Mouse (Mus musculus) limb, embryonic 13.5 days (tissue): ENCODE measurements around the gene Med23. TPM values are rescaled to one million over a fixed set of nuclear protein-coding genes. Genes with fewer than 3 reads are reported as not detected.

Source experiments
- ATAC-seq: fragments of 200-750 bp; cut with Nextera tagmentation; 2 replicates; pipeline ENCODE4 v1.8.0; 2017; ENCODE audit warnings: low read depth, moderate number of reproducible peaks, moderate TSS enrichment; ENCODE audit not compliant: low FRiP score
- H3K27ac ChIP-seq: fragments of 300-500 bp; sonication (generic); 2 replicates; pipeline ENCODE4 v1.5.1; 2015; ENCODE audit warnings: inconsistent platforms, mild to moderate bottlenecking, moderate library complexity
- H3K27me3 ChIP-seq: fragments of 300-500 bp; sonication (generic); 2 replicates; pipeline ENCODE4 v1.6.1; 2015; ENCODE audit warnings: mild to moderate bottlenecking, inconsistent platforms
- H3K36me3 ChIP-seq: fragments of 300-500 bp; sonication (generic); 2 replicates; pipeline ENCODE4 v1.6.1; 2015; ENCODE audit warnings: inconsistent platforms, mild to moderate bottlenecking, moderate library complexity
- H3K4me1 ChIP-seq: fragments of 300-500 bp; sonication (generic); 2 replicates; pipeline ENCODE4 v1.6.1; 2015; ENCODE audit warnings: inconsistent platforms
- H3K4me2 ChIP-seq: fragments of 300-500 bp; sonication (generic); replicated peaks from 2 replicates; pipeline ENCODE4 v1.6.1; 2015; ENCODE audit warnings: inconsistent platforms, mild to moderate bottlenecking, moderate library complexity
- H3K4me3 ChIP-seq: fragments of 300-500 bp; sonication (generic); 2 replicates; pipeline ENCODE4 v1.5.1; 2015; ENCODE audit warnings: moderate library complexity, mild to moderate bottlenecking, inconsistent platforms
- H3K9ac ChIP-seq: fragments of 300-500 bp; sonication (generic); 2 replicates; pipeline ENCODE4 v1.6.1; 2015; ENCODE audit warnings: mild to moderate bottlenecking, inconsistent platforms
- H3K9me3 ChIP-seq: fragments of 300-500 bp; sonication (generic); 2 replicates; pipeline ENCODE4 v1.6.1; 2016; ENCODE audit warnings: inconsistent platforms
- WGBS: fragments of 180-500 bp; shearing (Covaris S2); methylation state at CpG from one replicate; pipeline ENCODE4 v1.1.7; 2015; 5-methylcytosine and 5-hydroxymethylcytosine counted together
- polyA plus RNA-seq: library from polyadenylated mRNA; unstranded; fragments of >200 nt; fragmentation: Nextera tagmentation; extraction: Ambion mirVana; gene quantifications from 2 replicates; pipeline ENCODE4 v1.2.1, GENCODE M21; 2015

Med23 gene
- polyA plus RNA-seq, 1 experiment from 2014 or later, result 29.0 TPM

DNA sequence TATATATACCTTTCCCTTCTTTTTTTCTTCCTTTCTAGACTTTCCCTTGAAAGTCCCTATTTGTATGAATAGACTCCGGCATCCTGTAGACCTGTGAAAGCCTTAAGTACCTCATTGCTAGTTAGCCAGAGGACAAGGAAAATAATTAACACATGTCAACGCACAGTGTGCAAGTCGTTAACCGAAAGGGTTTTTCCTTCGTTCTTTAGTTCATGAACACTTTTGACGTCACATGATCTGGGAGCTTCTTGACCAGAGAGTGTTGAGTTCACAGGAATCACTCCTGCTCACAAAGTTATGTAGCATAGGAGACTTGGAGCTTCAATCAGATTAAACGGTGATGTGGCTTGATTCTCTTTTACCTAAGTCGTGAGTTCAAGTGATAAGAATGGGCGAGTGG is 37.5 kb upstream of the Med23 start:
- Histone ChIP-seq H3K4me1 (peaks cover 23% of the 10 kb centered on the region), H3K9me3 (no peaks in the 10 kb centered on the region), H3K4me2 (no peak overlapping the region), H3K4me3 (no peak overlapping the region), H3K36me3 (no peaks in the 10 kb centered on the region), H3K27me3 (no peaks in the 10 kb centered on the region), H3K27ac (no peak overlapping the region), H3K9ac (no peak overlapping the region)
- no peak for ATAC-seq
- 64% methylated on average over 9 of the region's 9 CpGs for WGBS

DNA sequence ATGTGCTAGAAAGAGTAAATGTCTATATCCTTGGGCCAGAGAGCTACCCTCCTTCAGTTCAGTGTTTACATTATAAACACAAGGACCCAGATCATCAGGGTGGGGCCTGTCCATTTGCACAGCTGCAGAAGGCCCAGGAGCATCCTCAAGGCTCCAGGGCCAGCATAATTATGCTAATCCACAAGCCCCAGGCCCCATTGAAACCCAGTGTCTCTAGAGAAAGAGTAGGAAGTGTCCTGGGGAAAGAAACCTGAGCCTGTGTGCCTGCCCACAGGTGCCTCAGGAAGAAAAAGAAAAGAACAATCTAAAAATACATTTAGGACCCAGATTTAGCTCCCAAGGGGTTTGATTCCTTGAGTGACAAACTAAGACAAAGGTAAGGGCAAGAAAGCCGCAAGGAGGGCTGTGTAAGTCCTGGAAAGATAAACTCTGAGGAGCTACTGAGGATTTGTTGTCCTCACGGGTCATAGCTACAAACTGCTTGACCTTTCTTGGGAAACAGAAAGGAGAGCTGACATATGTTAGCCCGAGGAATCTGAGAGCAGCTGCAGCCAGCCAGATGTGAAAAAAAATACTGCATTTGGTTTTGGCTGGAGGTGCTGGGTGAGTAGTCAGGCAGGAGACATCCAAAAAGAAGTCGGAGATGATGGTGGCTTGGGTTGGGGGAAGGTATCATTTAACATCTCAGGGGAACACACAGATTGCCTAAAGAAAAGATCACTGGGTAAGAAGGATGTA is 35.0 kb upstream of the Med23 start:
- no peak for ATAC-seq
- H3K27me3 ChIP-seq, result no peaks in the 10 kb centered on the region
- H3K4me3 ChIP-seq, result peak overlapping the region; percentile 26
- no peaks in the 10 kb centered on the region for H3K9me3 ChIP-seq
- 17% methylated on average over 4 of the region's 4 CpGs for whole genome bisulfite sequencing
- no peaks in the 10 kb centered on the region for H3K36me3 ChIP-seq
- H3K27ac ChIP-seq, result peak overlapping the region; percentile 33; the same call in 1 of the 2 replicates
- peak overlapping the region; percentile 59 for H3K4me2 ChIP-seq
- peak overlapping the region; percentile 39 for H3K9ac ChIP-seq
- H3K4me1 ChIP-seq, result peaks cover 23% of the 10 kb centered on the region

DNA sequence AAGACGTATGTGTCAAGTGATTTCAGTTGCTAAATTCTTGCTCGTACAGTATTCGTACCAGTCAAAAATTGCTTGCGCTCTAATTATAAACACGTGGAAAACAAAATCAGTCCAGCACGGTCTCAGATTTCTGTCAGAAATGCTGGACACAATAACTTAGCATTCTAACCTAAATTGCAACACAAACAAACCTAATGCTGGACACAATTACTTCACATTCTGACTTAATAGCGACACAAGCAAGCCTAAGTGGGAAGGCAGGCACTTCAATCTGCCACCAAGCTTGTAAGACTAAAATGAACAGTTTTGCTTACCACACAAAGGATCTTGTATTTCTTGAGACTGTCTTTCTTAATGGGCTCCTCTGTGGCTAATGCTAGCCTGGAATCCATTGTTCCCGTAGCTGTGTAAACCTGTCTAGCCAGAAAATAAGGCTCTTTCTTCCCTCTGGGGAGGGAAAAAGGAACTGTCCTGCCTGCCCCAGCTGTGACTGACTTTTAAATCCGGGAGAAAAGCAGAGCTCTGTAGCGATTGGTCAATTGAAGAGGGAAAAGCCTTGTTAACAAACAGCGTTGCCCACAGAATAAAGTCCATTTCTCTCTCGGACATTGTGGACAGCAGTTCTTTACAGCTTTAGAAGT is 34.0 kb upstream of the Med23 start:
- Histone ChIP-seq H3K4me1 (peaks cover 23% of the 10 kb centered on the region), H3K27ac (peak overlapping the region; percentile 16; the same call in 1 of the 2 replicates), H3K9me3 (no peaks in the 10 kb centered on the region), H3K4me3 (peak overlapping the region; percentile 26), H3K36me3 (no peaks in the 10 kb centered on the region), H3K9ac (peak overlapping the region; percentile 52; the same call in 1 of the 2 replicates), H3K27me3 (no peaks in the 10 kb centered on the region), H3K4me2 (peak overlapping the region; percentile 59)
- peak; percentile 44; the same call in 1 of the 2 replicates for ATAC-seq
- 11% methylated on average over 12 of the region's 12 CpGs for WGBS

DNA sequence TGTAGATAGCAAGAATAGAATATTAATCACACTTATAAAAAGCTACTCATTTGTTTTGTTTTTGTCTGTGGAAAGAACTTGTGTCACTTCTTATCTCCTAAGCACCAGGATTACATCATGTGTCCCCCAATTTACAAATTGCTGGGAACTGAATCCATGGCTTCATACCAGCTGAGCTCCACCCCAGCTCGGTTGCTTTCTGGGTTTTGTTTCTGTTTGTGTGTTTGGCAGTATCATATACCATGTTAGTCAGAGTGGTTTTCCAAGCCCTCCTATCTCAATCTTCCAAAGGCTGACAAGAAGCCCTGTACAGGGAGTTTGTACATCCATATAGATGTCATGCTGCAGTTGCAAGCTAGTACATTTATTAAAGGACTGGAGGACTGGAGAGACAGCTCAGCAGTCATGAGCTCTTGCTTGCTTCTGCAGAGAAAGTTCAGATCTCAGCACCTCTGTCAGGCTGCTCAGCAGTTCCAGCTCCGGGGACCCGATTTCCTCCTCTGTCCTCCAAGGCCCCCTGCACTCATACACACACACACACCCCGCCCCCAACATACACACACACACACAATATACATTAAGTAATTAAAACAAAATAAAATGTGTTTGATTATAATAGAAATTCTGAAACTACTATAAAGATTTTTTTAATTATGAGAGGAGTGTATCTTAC is 33.3 kb upstream of the Med23 start:
- Histone ChIP-seq H3K27me3 (no peaks in the 10 kb centered on the region), H3K4me1 (peaks cover 23% of the 10 kb centered on the region), H3K27ac (no peak overlapping the region), H3K9ac (no peak overlapping the region), H3K4me3 (0 out of 2 replicates have a peak overlapping the region, but pooled peaks have one; percentile 26), H3K9me3 (no peaks in the 10 kb centered on the region), H3K4me2 (peak overlapping the region; percentile 59; the same call in 1 of the 2 replicates), H3K36me3 (no peaks in the 10 kb centered on the region)
- ATAC-seq, result no peak
- 64% methylated on average over 4 of the region's 4 CpGs for WGBS

DNA sequence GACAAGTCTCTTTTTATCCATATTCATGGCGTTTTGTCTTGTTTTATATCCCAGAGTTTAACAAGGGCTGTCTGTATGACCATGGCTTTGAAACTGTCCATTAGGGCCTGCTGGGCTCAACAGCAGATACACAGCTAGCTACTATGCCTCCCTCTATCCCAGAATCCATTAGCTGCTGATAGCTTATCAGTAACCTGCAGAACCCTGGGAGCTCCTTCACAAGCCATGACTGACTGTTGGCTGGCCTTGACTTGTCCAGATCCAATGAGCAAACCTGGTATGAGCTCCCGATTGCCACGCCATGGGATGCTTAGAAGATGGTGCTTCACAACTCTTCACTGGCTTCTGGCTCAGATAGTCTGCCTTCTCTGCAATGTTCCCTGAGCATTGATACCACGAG is 29.0 kb upstream of the Med23 start:
- no peaks in the 10 kb centered on the region for H3K9me3 ChIP-seq
- H3K4me2 ChIP-seq, result no peak overlapping the region
- no peaks in the 10 kb centered on the region for H3K36me3 ChIP-seq
- 93% methylated on average over 4 of the region's 4 CpGs for WGBS
- no peak overlapping the region for H3K9ac ChIP-seq
- H3K4me3 ChIP-seq, result no peak overlapping the region
- H3K27me3 ChIP-seq, result no peaks in the 10 kb centered on the region
- H3K27ac ChIP-seq, result no peak overlapping the region
- peaks cover 9% of the 10 kb centered on the region for H3K4me1 ChIP-seq
- ATAC-seq, result no peak

DNA sequence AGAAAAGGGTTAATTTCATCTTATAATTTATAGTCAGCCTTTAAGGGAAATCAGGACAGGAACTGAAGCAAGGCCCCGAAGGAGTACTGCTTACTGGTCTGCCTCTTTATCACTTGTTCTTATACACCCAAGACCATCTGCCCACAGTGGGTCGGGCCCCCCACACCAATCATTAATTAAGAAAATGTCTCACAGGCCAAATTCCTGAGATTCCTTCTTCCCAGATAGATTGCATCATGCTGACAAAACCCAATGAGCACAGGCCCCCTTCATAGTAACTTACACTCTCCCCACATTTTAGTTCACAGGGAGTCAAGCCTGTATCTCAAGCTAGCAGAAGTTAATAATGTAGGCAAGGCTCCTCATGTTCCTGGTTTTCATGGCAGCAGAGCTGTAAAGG is 27.8 kb upstream of the Med23 start:
- Histone ChIP-seq H3K36me3 (no peaks in the 10 kb centered on the region), H3K4me2 (no peak overlapping the region), H3K4me3 (no peak overlapping the region), H3K4me1 (no peaks in the 10 kb centered on the region), H3K27ac (no peak overlapping the region), H3K9ac (no peak overlapping the region), H3K9me3 (no peaks in the 10 kb centered on the region), H3K27me3 (no peaks in the 10 kb centered on the region)
- no peak for ATAC-seq
- WGBS, result 21% methylated on average over 2 of the region's 2 CpGs

DNA sequence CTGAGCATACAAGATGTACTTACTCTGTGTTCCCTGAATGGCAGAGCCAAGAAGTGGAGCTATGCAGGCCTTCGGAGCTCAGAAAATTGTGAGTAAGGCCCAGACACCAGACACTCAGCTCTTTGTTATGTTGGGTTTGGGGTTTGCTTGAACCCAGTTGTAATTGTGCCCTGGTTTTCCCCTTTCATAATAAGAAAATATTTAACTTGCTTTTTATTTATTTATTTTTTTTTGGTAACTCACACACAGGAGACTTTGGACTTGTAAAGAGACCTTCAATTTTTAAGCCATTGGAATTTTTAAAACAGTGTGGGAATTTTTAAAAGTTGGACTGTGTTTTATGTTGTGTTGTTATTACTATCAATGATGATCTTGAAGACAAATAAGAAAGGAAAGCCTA is 27.1 kb upstream of the Med23 start, which contains the start of gene Enpp3:
Enpp3 (minus strand) TSS at position 148 of the 400 bp plus-strand sequence.
- no peak for ATAC-seq
- Histone ChIP-seq H3K4me1 (no peaks in the 10 kb centered on the region), H3K4me2 (no peak within 1 kb of the TSS), H3K9me3 (no peaks in the 10 kb centered on the region), H3K27ac (no peak within 1 kb of the TSS), H3K9ac (no peak within 1 kb of the TSS), H3K27me3 (no peaks in the 10 kb centered on the region), H3K36me3 (no peaks in the 10 kb centered on the region), H3K4me3 (no peak within 1 kb of the TSS)
- 86% methylated on average over 1 of the region's 1 CpGs for WGBS

DNA sequence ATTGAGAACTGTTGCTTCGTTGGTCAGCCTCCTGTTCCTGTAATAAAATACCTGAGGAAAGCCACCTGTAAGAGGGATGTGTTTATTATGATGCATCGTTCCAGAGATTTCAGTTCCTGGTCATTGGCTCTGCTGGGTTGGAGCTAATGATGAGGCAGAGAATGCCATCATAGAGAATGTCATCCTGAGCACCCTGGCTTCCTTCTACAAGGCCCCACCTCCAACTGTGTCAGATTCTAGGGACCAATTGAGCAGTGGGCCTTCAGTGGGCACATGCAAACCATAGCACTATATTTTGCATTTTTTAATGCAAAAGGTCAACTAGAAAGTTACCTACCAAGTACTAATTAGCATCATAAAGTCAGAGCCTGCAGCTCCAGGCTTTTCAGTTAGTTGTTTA is 6.6 kb upstream of the Med23 start:
- Histone ChIP-seq H3K9me3 (no peaks in the 10 kb centered on the region), H3K9ac (no peak overlapping the region), H3K36me3 (no peaks in the 10 kb centered on the region), H3K27ac (no peak overlapping the region), H3K4me1 (no peaks in the 10 kb centered on the region), H3K4me2 (no peak overlapping the region), H3K4me3 (no peak overlapping the region), H3K27me3 (no peaks in the 10 kb centered on the region)
- WGBS, result 69% methylated on average over 2 of the region's 2 CpGs
- ATAC-seq, result no peak

DNA sequence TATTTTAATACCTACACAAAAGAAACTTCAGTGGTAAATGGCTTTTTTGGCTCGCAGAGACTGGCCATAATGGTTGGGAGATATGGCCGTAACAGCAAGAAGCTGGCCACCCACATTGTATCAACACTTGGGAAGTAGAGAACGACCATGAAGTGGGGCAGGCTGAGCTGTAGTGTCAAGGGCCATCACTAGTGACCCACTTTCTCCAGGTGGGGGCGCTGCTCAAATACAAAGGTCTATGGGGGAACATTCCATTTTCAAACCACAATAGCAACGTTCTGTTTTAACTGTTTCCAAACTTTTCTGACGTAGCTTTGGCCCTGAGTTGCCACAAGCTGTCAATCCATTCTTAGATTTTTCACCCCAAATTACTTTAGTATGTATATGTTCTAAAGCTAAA is 5.4 kb upstream of the Med23 start:
- H3K27ac ChIP-seq, result no peak overlapping the region
- no peaks in the 10 kb centered on the region for H3K4me1 ChIP-seq
- H3K4me3 ChIP-seq, result no peak overlapping the region
- H3K9me3 ChIP-seq, result no peaks in the 10 kb centered on the region
- 69% methylated on average over 6 of the region's 6 CpGs for WGBS
- no peak for ATAC-seq
- no peak overlapping the region for H3K4me2 ChIP-seq
- no peak overlapping the region for H3K9ac ChIP-seq
- no peaks in the 10 kb centered on the region for H3K27me3 ChIP-seq
- no peaks in the 10 kb centered on the region for H3K36me3 ChIP-seq

DNA sequence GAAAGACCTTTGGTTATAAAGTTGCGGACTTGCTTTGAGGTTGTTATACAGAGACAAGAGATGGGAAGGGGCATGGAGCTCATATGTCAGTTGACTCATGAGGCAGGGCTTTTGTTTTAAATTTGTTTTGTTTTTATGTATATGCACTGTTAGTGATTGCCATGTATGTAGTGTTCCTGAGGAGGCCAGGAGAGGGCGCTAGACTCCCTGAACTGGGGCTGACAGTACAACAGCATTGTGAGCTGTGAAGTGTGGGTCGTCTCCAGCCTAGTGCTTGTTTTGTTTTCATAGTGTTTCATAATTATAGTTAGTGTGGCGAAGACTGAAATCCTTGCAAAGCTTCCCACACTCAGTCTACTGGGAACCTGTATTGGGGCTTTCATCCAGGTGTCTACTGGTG is 3.8 kb downstream of the Med23 start:
- peaks cover 2% of the 10 kb centered on the region; the same call in 1 of the 2 replicates for H3K4me1 ChIP-seq
- H3K27ac ChIP-seq, result no peak overlapping the region
- H3K27me3 ChIP-seq, result no peaks in the 10 kb centered on the region
- H3K36me3 ChIP-seq, result peaks cover 69% of the 10 kb centered on the region
- no peak overlapping the region for H3K9ac ChIP-seq
- H3K4me3 ChIP-seq, result no peak overlapping the region
- no peaks in the 10 kb centered on the region for H3K9me3 ChIP-seq
- H3K4me2 ChIP-seq, result no peak overlapping the region
- ATAC-seq, result no peak
- WGBS, result 80% methylated on average over 4 of the region's 4 CpGs

DNA sequence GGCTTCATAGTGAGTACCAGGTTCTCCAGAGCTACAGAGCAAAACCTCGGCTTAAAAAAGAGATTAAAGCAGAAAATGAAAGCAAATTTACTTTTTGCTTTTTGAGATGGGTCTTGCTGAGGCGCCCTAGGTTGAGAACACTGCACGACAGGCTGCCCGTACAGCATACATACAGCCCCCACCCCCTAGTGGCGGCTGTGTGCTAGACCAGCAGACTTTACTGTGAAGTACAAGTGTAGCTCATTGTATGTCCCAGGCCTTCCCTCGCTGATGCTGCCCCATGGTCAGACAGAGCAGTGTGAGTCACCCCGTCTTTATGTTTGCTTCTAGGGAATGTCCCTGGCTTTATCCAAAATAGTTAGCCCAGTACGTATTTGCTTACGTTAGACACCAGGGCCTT is 16.2 kb downstream of the Med23 start:
- H3K9me3 ChIP-seq, result no peaks in the 10 kb centered on the region
- H3K36me3 ChIP-seq, result peaks cover 87% of the 10 kb centered on the region
- H3K4me3 ChIP-seq, result no peak overlapping the region
- H3K27me3 ChIP-seq, result no peaks in the 10 kb centered on the region
- no peak overlapping the region for H3K9ac ChIP-seq
- no peaks in the 10 kb centered on the region for H3K4me1 ChIP-seq
- 86% methylated on average over 9 of the region's 9 CpGs for WGBS
- H3K4me2 ChIP-seq, result no peak overlapping the region
- H3K27ac ChIP-seq, result no peak overlapping the region
- ATAC-seq, result no peak

DNA sequence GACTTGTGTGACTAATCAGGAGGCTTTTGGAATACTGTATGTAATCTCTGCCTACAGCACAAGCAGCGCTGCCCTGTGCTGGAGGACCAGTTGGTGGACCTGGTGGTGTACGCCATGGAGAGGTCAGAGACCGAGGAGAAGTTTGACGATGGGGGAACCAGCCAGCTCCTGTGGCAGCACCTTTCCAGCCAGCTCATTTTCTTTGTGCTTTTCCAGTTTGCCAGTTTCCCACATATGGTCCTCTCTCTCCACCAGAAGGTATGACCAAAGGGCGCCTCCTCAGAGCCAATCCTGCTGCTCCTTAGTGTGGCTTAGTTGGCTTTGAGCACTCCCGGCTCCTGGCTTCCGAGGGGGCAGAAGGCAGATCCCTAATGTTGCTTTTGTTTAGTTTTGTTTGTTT is 18.6 kb downstream of the Med23 start:
- no peak overlapping the region for H3K4me2 ChIP-seq
- no peaks in the 10 kb centered on the region for H3K27me3 ChIP-seq
- H3K9me3 ChIP-seq, result no peaks in the 10 kb centered on the region
- no peak overlapping the region for H3K4me3 ChIP-seq
- H3K9ac ChIP-seq, result no peak overlapping the region
- no peaks in the 10 kb centered on the region for H3K4me1 ChIP-seq
- no peak overlapping the region for H3K27ac ChIP-seq
- no peak for ATAC-seq
- 93% methylated on average over 7 of the region's 7 CpGs for WGBS
- H3K36me3 ChIP-seq, result peaks cover 85% of the 10 kb centered on the region
